Comparison of ENCODE assay signal across 21 mouse cellular contexts in genomic region chr14:87446331-87446913, GRCm38 (mm10). TPM values are rescaled to one million over a fixed set of nuclear protein-coding genes. Genes with fewer than 3 reads are reported as not detected.
DNase-seq lines count a peak whose midpoint lies in the region; ATAC-seq and TF ChIP-seq lines count a peak whose summit lies in the region.
"Had no signal": no experiment of that assay in that cellular context is flagged by ENCODE, and none has a peak within 500 bp of the region (broad histone marks: within the 10 kb centered on the region; RNA-seq: fewer than 3 reads in every experiment).

No protein-coding gene starts in this region.

- no peak for DNase-seq in embryonic facial prominence, embryonic 14.5 days (ENCODE audit: low spot score)
- DNase-seq in embryonic facial prominence, embryonic 10.5 days (ENCODE audit: low spot score): no peak
- DNase-seq in midbrain, embryonic 11.5 days (ENCODE audit: low spot score, missing footprints): no peak
- DNase-seq in midbrain, embryonic 14.5 days: no peak
- DNase-seq in liver, embryonic 13.5 days: no peak
- no peak for DNase-seq in spleen, adult 12 weeks (ENCODE audit: low spot score)
- DNase-seq: adrenal gland, postnatal 36 days; cerebellum, adult 9-10 months; gastrocnemius, postnatal 36 days; heart, postnatal 36 days; kidney, adult 9 months; left cerebral cortex, postnatal 4 days; lung, embryonic 14.5 days; right cerebral cortex, postnatal 25 days had no signal

- H3K27ac ChIP-seq in embryonic facial prominence, embryonic 14.5 days (replicated peaks; ENCODE audit: low read depth, low read length): no peak overlapping the region
- H3K27ac ChIP-seq in embryonic facial prominence, embryonic 10.5 days (replicated peaks): no peak overlapping the region
- no peak overlapping the region for H3K27ac ChIP-seq in midbrain, embryonic 11.5 days (ENCODE audit: low read depth, low read length)
- H3K27ac ChIP-seq in midbrain, embryonic 14.5 days (replicated peaks; ENCODE audit: low read depth, low read length): no peak overlapping the region
- no peak overlapping the region for H3K27ac ChIP-seq in liver, embryonic 13.5 days
- no peak overlapping the region for H3K27ac ChIP-seq in intestine, postnatal 0 days (ENCODE audit: low read depth, low read length)
- H3K27ac ChIP-seq: embryonic facial prominence, embryonic 15.5 days; forebrain, embryonic 13.5 days; heart, embryonic 13.5 days; hindbrain, postnatal 0 days; stomach, postnatal 0 days had no signal

- no peak overlapping the region for H3K4me3 ChIP-seq in embryonic facial prominence, embryonic 14.5 days (ENCODE audit: low read depth, low read length)
- H3K4me3 ChIP-seq in embryonic facial prominence, embryonic 10.5 days: no peak overlapping the region
- H3K4me3 ChIP-seq in midbrain, embryonic 11.5 days (ENCODE audit: low read depth, low read length): no peak overlapping the region
- no peak overlapping the region for H3K4me3 ChIP-seq in midbrain, embryonic 14.5 days (replicated peaks; ENCODE audit: low read depth, low read length)
- no peak overlapping the region for H3K4me3 ChIP-seq in liver, embryonic 13.5 days (replicated peaks)
- H3K4me3 ChIP-seq in intestine, postnatal 0 days (ENCODE audit: low read depth, low read length): no peak overlapping the region
- H3K4me3 ChIP-seq: embryonic facial prominence, embryonic 15.5 days; forebrain, embryonic 13.5 days; heart, embryonic 13.5 days had no signal

- TF ChIP-seq CTCF in intestine, postnatal 0 days (IDR thresholded peaks at IDR 0.05; ENCODE audit: low read depth): no peak

- H3K36me3 ChIP-seq in embryonic facial prominence, embryonic 14.5 days (ENCODE audit: control insufficient read depth, insufficient read depth, low read length): no peaks in the 10 kb centered on the region
- H3K36me3 ChIP-seq in embryonic facial prominence, embryonic 10.5 days (replicated peaks): peaks cover 14% of the 10 kb centered on the region
- no peaks in the 10 kb centered on the region for H3K36me3 ChIP-seq in midbrain, embryonic 11.5 days (ENCODE audit: control insufficient read depth, insufficient read depth, low read length)
- H3K36me3 ChIP-seq in midbrain, embryonic 14.5 days (ENCODE audit: control insufficient read depth, insufficient read depth, low read length): no peaks in the 10 kb centered on the region
- no peaks in the 10 kb centered on the region for H3K36me3 ChIP-seq in liver, embryonic 13.5 days
- no peaks in the 10 kb centered on the region for H3K36me3 ChIP-seq in intestine, postnatal 0 days (ENCODE audit: control insufficient read depth, insufficient read depth)
- H3K36me3 ChIP-seq: embryonic facial prominence, embryonic 15.5 days had no signal

- 84% methylated on average over 7 of the region's 8 CpGs for WGBS in embryonic facial prominence, embryonic 14.5 days
- 79% methylated on average over 8 of the region's 8 CpGs for WGBS in embryonic facial prominence, embryonic 10.5 days
- 85% methylated on average over 8 of the region's 8 CpGs for WGBS in midbrain, embryonic 11.5 days
- 91% methylated on average over 8 of the region's 8 CpGs for WGBS in midbrain, embryonic 14.5 days
- WGBS in liver, embryonic 13.5 days (ENCODE audit: insufficient replicate concordance): 54% methylated on average over 8 of the region's 8 CpGs
- 88% methylated on average over 8 of the region's 8 CpGs for whole genome bisulfite sequencing in intestine, postnatal 0 days

- no peaks in the 10 kb centered on the region for H3K4me1 ChIP-seq in embryonic facial prominence, embryonic 14.5 days (ENCODE audit: control insufficient read depth, insufficient read depth, low read length)
- H3K4me1 ChIP-seq in embryonic facial prominence, embryonic 10.5 days: peaks cover under 1% of the 10 kb centered on the region; the same call in 1 of the 2 replicates
- no peaks in the 10 kb centered on the region for H3K4me1 ChIP-seq in midbrain, embryonic 11.5 days (ENCODE audit: control insufficient read depth, insufficient read depth, low read length)
- H3K4me1 ChIP-seq in midbrain, embryonic 14.5 days (ENCODE audit: control insufficient read depth, insufficient read depth, low read length): no peaks in the 10 kb centered on the region
- peaks cover 4% of the 10 kb centered on the region; the same call in 1 of the 2 replicates for H3K4me1 ChIP-seq in liver, embryonic 13.5 days (replicated peaks)
- H3K4me1 ChIP-seq in intestine, postnatal 0 days (replicated peaks; ENCODE audit: control insufficient read depth, insufficient read depth, low read length): no peaks in the 10 kb centered on the region
- H3K4me1 ChIP-seq: embryonic facial prominence, embryonic 15.5 days had no signal

- no peaks in the 10 kb centered on the region for H3K27me3 ChIP-seq in embryonic facial prominence, embryonic 14.5 days (replicated peaks; ENCODE audit: control insufficient read depth, insufficient read depth, low read length)
- no peaks in the 10 kb centered on the region for H3K27me3 ChIP-seq in embryonic facial prominence, embryonic 10.5 days (replicated peaks; ENCODE audit: low read depth, poor library complexity, severe bottlenecking)
- no peaks in the 10 kb centered on the region for H3K27me3 ChIP-seq in midbrain, embryonic 11.5 days (ENCODE audit: control insufficient read depth, insufficient read depth, low read length)
- H3K27me3 ChIP-seq in midbrain, embryonic 14.5 days (ENCODE audit: control insufficient read depth, insufficient read depth, low read length): no peaks in the 10 kb centered on the region
- no peaks in the 10 kb centered on the region for H3K27me3 ChIP-seq in liver, embryonic 13.5 days
- no peaks in the 10 kb centered on the region for H3K27me3 ChIP-seq in intestine, postnatal 0 days (replicated peaks; ENCODE audit: control insufficient read depth, insufficient read depth, low read length)
- H3K27me3 ChIP-seq: embryonic facial prominence, embryonic 15.5 days; forebrain, embryonic 13.5 days; heart, embryonic 13.5 days had no signal

- H3K9me3 ChIP-seq in embryonic facial prominence, embryonic 14.5 days (ENCODE audit: control insufficient read depth, low read length): no peaks in the 10 kb centered on the region
- H3K9me3 ChIP-seq in embryonic facial prominence, embryonic 10.5 days: no peaks in the 10 kb centered on the region
- H3K9me3 ChIP-seq in midbrain, embryonic 11.5 days (ENCODE audit: control insufficient read depth, low read length): no peaks in the 10 kb centered on the region
- H3K9me3 ChIP-seq in midbrain, embryonic 14.5 days (ENCODE audit: control insufficient read depth, low read length): no peaks in the 10 kb centered on the region
- no peaks in the 10 kb centered on the region for H3K9me3 ChIP-seq in liver, embryonic 13.5 days (replicated peaks)
- no peaks in the 10 kb centered on the region for H3K9me3 ChIP-seq in intestine, postnatal 0 days (ENCODE audit: control insufficient read depth)
- H3K9me3 ChIP-seq: embryonic facial prominence, embryonic 15.5 days; forebrain, embryonic 13.5 days; heart, embryonic 13.5 days had no signal

- no peak overlapping the region for H3K4me2 ChIP-seq in embryonic facial prominence, embryonic 14.5 days (ENCODE audit: low read depth, low read length)
- H3K4me2 ChIP-seq in midbrain, embryonic 11.5 days: no peak overlapping the region
- no peak overlapping the region for H3K4me2 ChIP-seq in midbrain, embryonic 14.5 days (ENCODE audit: low read length)
- no peak overlapping the region for H3K4me2 ChIP-seq in liver, embryonic 13.5 days
- no peak overlapping the region for H3K4me2 ChIP-seq in intestine, postnatal 0 days (replicated peaks; ENCODE audit: low read depth)
- H3K4me2 ChIP-seq: embryonic facial prominence, embryonic 15.5 days; forebrain, embryonic 13.5 days; heart, embryonic 13.5 days; lung, embryonic 14.5 days had no signal

- H3K9ac ChIP-seq in embryonic facial prominence, embryonic 14.5 days (ENCODE audit: low read depth, low read length): no peak overlapping the region
- no peak overlapping the region for H3K9ac ChIP-seq in midbrain, embryonic 11.5 days (ENCODE audit: low read length)
- no peak overlapping the region for H3K9ac ChIP-seq in midbrain, embryonic 14.5 days (replicated peaks; ENCODE audit: low read length)
- no peak overlapping the region for H3K9ac ChIP-seq in liver, embryonic 13.5 days
- H3K9ac ChIP-seq in intestine, postnatal 0 days (ENCODE audit: low read depth, low read length): no peak overlapping the region
- H3K9ac ChIP-seq: embryonic facial prominence, embryonic 15.5 days; forebrain, embryonic 13.5 days; heart, embryonic 13.5 days; lung, embryonic 14.5 days had no signal

- ATAC-seq in embryonic facial prominence, embryonic 14.5 days (ENCODE audit: low read depth): 0 out of 2 replicates have a peak, but pooled peaks have one; percentile 44
- ATAC-seq in midbrain, embryonic 11.5 days (ENCODE audit: low FRiP score): peak; percentile 22; the same call in 1 of the 2 replicates
- no peak for ATAC-seq in midbrain, embryonic 14.5 days (ENCODE audit: low FRiP score, low TSS enrichment)
- peak; percentile 55 for ATAC-seq in liver, embryonic 13.5 days (ENCODE audit: low read depth)
- ATAC-seq in activated CD4-positive, CD25-positive, alpha-beta regulatory T cell, adult 4 months: no peak
- no peak for ATAC-seq in intestine, postnatal 0 days
- ATAC-seq: forebrain, embryonic 13.5 days; hindbrain, postnatal 0 days had no signal

RNA-seq across cellular contexts. Expression of gene Tdrd3, which starts 30.0 kb away (rescaled TPM):
- polyA plus RNA-seq in embryonic facial prominence, embryonic 14.5 days (2014; fragmentation: Nextera tagmentation; extraction: Ambion mirVana): 37.0 and 40.7 TPM in 2 replicates
- polyA plus RNA-seq in embryonic facial prominence, embryonic 10.5 days (2016; fragmentation: Nextera tagmentation; extraction: Ambion mirVana): 34.3 and 38.0 TPM in 2 replicates
- polyA plus RNA-seq in midbrain, embryonic 11.5 days (2014; fragmentation: Nextera tagmentation; extraction: Ambion mirVana): 44.1 and 50.5 TPM in 2 replicates
- polyA plus RNA-seq in midbrain, embryonic 14.5 days (2014; fragmentation: Nextera tagmentation; extraction: Ambion mirVana): 38.4 and 53.8 TPM in 2 replicates
- polyA plus RNA-seq in liver, embryonic 13.5 days (2015; fragmentation: Nextera tagmentation; extraction: Ambion mirVana): 7.8 and 10.8 TPM in 2 replicates
- polyA plus RNA-seq in activated CD4-positive, CD25-positive, alpha-beta regulatory T cell, adult 4 months (2017; shearing (Covaris generic)): 10 to 100 TPM; 19.0 to 22.3 TPM
- polyA plus RNA-seq in intestine, postnatal 0 days (2015; fragmentation: Nextera tagmentation; extraction: Ambion mirVana): 8.6 and 8.7 TPM in 2 replicates

Comparison
In these comparisons a context has a peak if more than half of its experiments do, and no peak if none do; other contexts are left out.
1. ATAC-seq: peak in embryonic facial prominence, embryonic 14.5 days (single experiment), midbrain, embryonic 11.5 days (single experiment) and liver, embryonic 13.5 days (single experiment); none in midbrain, embryonic 14.5 days (single experiment), activated CD4-positive, CD25-positive, alpha-beta regulatory T cell, adult 4 months (single experiment) and intestine, postnatal 0 days (single experiment).